Mouse (Mus musculus) stomach, postnatal 0 days (tissue): ENCODE measurements around the gene Slc17a1. TPM values are rescaled to one million over a fixed set of nuclear protein-coding genes. Genes with fewer than 3 reads are reported as not detected.
A peak's percentile ranks its signal among the peaks of the same experiment; 100 is the strongest.

ENCODE experiments used
- ATAC-seq: fragments of 200-750 bp; cut with Nextera tagmentation; 2 replicates; pipeline ENCODE4 v1.8.0; 2017; ENCODE audit not compliant: low FRiP score, low TSS enrichment
- DNase-seq: peaks from one replicate; pipeline ENCODE4 v3.0.0-alpha.2; 2016; ENCODE audit warnings: low spot score
- H3K27ac ChIP-seq: fragments of 300-500 bp; sonication (generic); replicated peaks from 2 replicates; pipeline ENCODE4 v1.5.1; 2014; ENCODE audit warnings: mild to moderate bottlenecking, control low read depth
- H3K27me3 ChIP-seq: fragments of 300-500 bp; sonication (generic); 2 replicates; pipeline ENCODE4 v1.6.1; 2014; ENCODE audit warnings: low read length; ENCODE audit not compliant: control insufficient read depth, insufficient read depth
- H3K36me3 ChIP-seq: fragments of 300-500 bp; sonication (generic); 2 replicates; pipeline ENCODE4 v1.6.1; 2014; ENCODE audit warnings: low read length, mixed read lengths; ENCODE audit not compliant: control insufficient read depth, insufficient read depth
- H3K4me1 ChIP-seq: fragments of 300-500 bp; sonication (generic); replicated peaks from 2 replicates; pipeline ENCODE4 v1.6.1; 2014; ENCODE audit warnings: antibody characterized with exemption; ENCODE audit not compliant: control insufficient read depth, insufficient read depth
- H3K4me2 ChIP-seq: fragments of 300-500 bp; sonication (generic); replicated peaks from 2 replicates; pipeline ENCODE4 v1.6.1; 2014; ENCODE audit warnings: low read depth, mild to moderate bottlenecking, control low read depth, moderate library complexity
- H3K4me3 ChIP-seq: fragments of 300-500 bp; sonication (generic); 2 replicates; pipeline ENCODE4 v1.5.1; 2014; ENCODE audit warnings: low read depth, low read length, control low read depth
- H3K9ac ChIP-seq: fragments of 300-500 bp; sonication (generic); 2 replicates; pipeline ENCODE4 v1.6.1; 2014; ENCODE audit warnings: mild to moderate bottlenecking, low read length, control low read depth, mixed read lengths
- H3K9me3 ChIP-seq: fragments of 300-500 bp; sonication (generic); 2 replicates; pipeline ENCODE4 v1.6.1; 2016; ENCODE audit warnings: low read length; ENCODE audit not compliant: control insufficient read depth
- CTCF ChIP-seq: IDR thresholded peaks from 2 replicates; pipeline ENCODE4 v1.5.1; 2016; ENCODE audit warnings: antibody characterized with exemption, low read depth, mild to moderate bottlenecking, moderate library complexity
- EP300 ChIP-seq: optimal IDR thresholded peaks from 2 replicates; pipeline ENCODE3; 2016; ENCODE audit warnings: antibody characterized with exemption
- WGBS: fragments of 180-500 bp; shearing (Covaris S2); extraction: QIAGEN DNeasy Blood & Tissue Kit; methylation state at CpG from one replicate; pipeline ENCODE4 v1.1.7; 2014; 5-methylcytosine and 5-hydroxymethylcytosine counted together
- polyA plus RNA-seq: library from polyadenylated mRNA; unstranded; fragments of >200 nt; fragmentation: Nextera tagmentation; extraction: Ambion mirVana; gene quantifications from 2 replicates; pipeline ENCODE4 v1.2.1, GENCODE M21; 2015

The Slc17a1 gene
- polyA plus RNA-seq, 1 experiment from 2014 or later: not detected

- DNase-seq (peak; percentile 48), ATAC-seq (no peak)
- 50% methylated on average over 9 of the region's 9 CpGs for WGBS
- H3K9me3 ChIP-seq: no peaks in the 10 kb centered on the region
- H3K4me2 ChIP-seq: no peak overlapping the region
- H3K9ac ChIP-seq: no peak overlapping the region
- H3K4me1 ChIP-seq: no peaks in the 10 kb centered on the region
- no peak for TF ChIP-seq CTCF
- TF ChIP-seq EP300: no peak
- H3K36me3 ChIP-seq: no peaks in the 10 kb centered on the region
- H3K27me3 ChIP-seq: no peaks in the 10 kb centered on the region
- H3K27ac ChIP-seq: no peak overlapping the region
- no peak overlapping the region for H3K4me3 ChIP-seq
Observed at GRCm38 (mm10) chr13:23864711-23865110, 2.8 kb upstream of the Slc17a1 start.

GRCm38 (mm10) chr13:23866086-23866710 lies 1.4 kb upstream of the Slc17a1 start:
- no peak for ATAC-seq
- no peak for TF ChIP-seq CTCF
- TF ChIP-seq EP300: no peak
- H3K4me3 ChIP-seq: no peak overlapping the region
- H3K9ac ChIP-seq: no peak overlapping the region
- no peak overlapping the region for H3K27ac ChIP-seq
- no peaks in the 10 kb centered on the region for H3K4me1 ChIP-seq
- no peaks in the 10 kb centered on the region for H3K27me3 ChIP-seq
- H3K4me2 ChIP-seq: no peak overlapping the region
- peak; percentile 22 for DNase-seq
- WGBS: 55% methylated on average over 9 of the region's 9 CpGs
- no peaks in the 10 kb centered on the region for H3K9me3 ChIP-seq
- no peaks in the 10 kb centered on the region for H3K36me3 ChIP-seq

- H3K4me2 ChIP-seq: no peak overlapping the region
- no peaks in the 10 kb centered on the region for H3K36me3 ChIP-seq
- H3K9ac ChIP-seq: no peak overlapping the region
- H3K27me3 ChIP-seq: no peaks in the 10 kb centered on the region
- no peak overlapping the region for H3K27ac ChIP-seq
- no peak overlapping the region for H3K4me3 ChIP-seq
- no peak for DNase-seq
- TF ChIP-seq CTCF (no peak), EP300 (no peak)
- no peaks in the 10 kb centered on the region for H3K4me1 ChIP-seq
- ATAC-seq: no peak
- 75% methylated on average over 6 of the region's 6 CpGs for WGBS
- H3K9me3 ChIP-seq: no peaks in the 10 kb centered on the region
Observed at GRCm38 (mm10) chr13:23867000-23867399, 550 bp upstream of the Slc17a1 start.

GRCm38 (mm10) chr13:23868790-23869533 lies 1.4 kb downstream of the Slc17a1 start:
- no peak for ATAC-seq
- no peaks in the 10 kb centered on the region for H3K4me1 ChIP-seq
- DNase-seq: no peak
- no peak overlapping the region for H3K4me2 ChIP-seq
- WGBS: 84% methylated on average over 8 of the region's 8 CpGs
- no peak overlapping the region for H3K4me3 ChIP-seq
- no peaks in the 10 kb centered on the region for H3K36me3 ChIP-seq
- no peaks in the 10 kb centered on the region for H3K27me3 ChIP-seq
- no peaks in the 10 kb centered on the region for H3K9me3 ChIP-seq
- TF ChIP-seq CTCF (no peak), EP300 (no peak)
- no peak overlapping the region for H3K27ac ChIP-seq
- no peak overlapping the region for H3K9ac ChIP-seq

GRCm38 (mm10) chr13:23869996-23870395 lies 2.4 kb downstream of the Slc17a1 start:
- Histone ChIP-seq H3K9ac (no peak overlapping the region), H3K27me3 (no peaks in the 10 kb centered on the region), H3K4me1 (no peaks in the 10 kb centered on the region), H3K9me3 (no peaks in the 10 kb centered on the region), H3K27ac (no peak overlapping the region), H3K36me3 (no peaks in the 10 kb centered on the region), H3K4me2 (no peak overlapping the region), H3K4me3 (no peak overlapping the region)
- 64% methylated on average over 3 of the region's 3 CpGs for WGBS
- TF ChIP-seq CTCF (no peak), EP300 (no peak)
- no peak for DNase-seq
- ATAC-seq: no peak

- WGBS: 52% methylated on average over 5 of the region's 5 CpGs
- no peak for TF ChIP-seq EP300
- no peak overlapping the region for H3K4me2 ChIP-seq
- no peak overlapping the region for H3K27ac ChIP-seq
- H3K4me1 ChIP-seq: no peaks in the 10 kb centered on the region
- H3K9ac ChIP-seq: no peak overlapping the region
- no peaks in the 10 kb centered on the region for H3K36me3 ChIP-seq
- H3K4me3 ChIP-seq: no peak overlapping the region
- no peak for DNase-seq
- H3K27me3 ChIP-seq: no peaks in the 10 kb centered on the region; the same call in 1 of the 2 replicates
- ATAC-seq: no peak
- no peaks in the 10 kb centered on the region for H3K9me3 ChIP-seq
Observed at GRCm38 (mm10) chr13:23873141-23873540, 5.6 kb downstream of the Slc17a1 start.
